Mouse (Mus musculus): Measurements from ENCODE around the gene Pole3. TPM values are rescaled to one million over a fixed set of nuclear protein-coding genes. Genes with fewer than 3 reads are reported as not detected.

Pole3 gene
- total and polyA plus RNA-seq, 3 experiments = 32.1 to 87.5 (median 69.8) TPM

DNA sequence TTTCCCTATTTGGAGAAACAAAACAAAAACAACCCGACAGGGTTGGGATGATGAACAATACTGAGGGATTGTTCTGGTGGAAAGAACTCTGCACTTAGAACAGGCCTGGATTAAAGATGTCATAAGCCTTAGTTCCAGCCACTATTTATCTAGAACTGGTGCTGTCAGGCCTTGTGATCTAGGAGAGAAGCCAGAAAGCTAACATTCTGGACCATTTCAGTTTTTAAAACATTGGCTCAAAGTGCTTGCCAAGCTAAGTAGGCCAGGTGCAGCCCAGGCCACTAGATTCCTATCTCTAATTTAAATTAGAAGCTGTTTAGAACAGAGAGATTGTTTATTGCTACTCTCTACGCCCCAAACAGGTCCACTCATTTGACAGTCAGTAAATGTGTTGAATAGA is 1.4 kb upstream of the Pole3 start:
- Histone ChIP-seq H3K79me2 (replicated peaks; ENCODE audit: control insufficient read depth, extremely low read depth, insufficient read depth, poor library complexity, severe bottlenecking) (peaks cover 5% of the 10 kb centered on the region), H3K9ac (ENCODE audit: insufficient read depth, low read depth) (no peak overlapping the region), H3K4me3 (replicated peaks in 1 of 3; ENCODE audit: low read depth in 2 of 3, low read length in 2 of 3, poor library complexity in 1 of 3) (no peak overlapping the region), H3K9me3 (replicated peaks; ENCODE audit: low read length) (no peaks in the 10 kb centered on the region), H3K36me3 (replicated peaks in 1 of 2; ENCODE audit: control insufficient read depth in 1 of 2, insufficient read depth in 1 of 2, low read length in 1 of 2) (peaks cover 4 to 19% of the 10 kb centered on the region in 2 experiments), H3K27ac (ENCODE audit: insufficient read depth, low read depth) (no peak overlapping the region), H3K4me2 (ENCODE audit: insufficient read depth, low read depth, poor library complexity, severe bottlenecking) (no peak overlapping the region), H3K4me1 (ENCODE audit: control insufficient read depth in 1 of 2, insufficient read depth in 2 of 2) (peaks cover 10 to 25% of the 10 kb centered on the region in 2 experiments), H3K27me3 (replicated peaks) (peaks cover 36% of the 10 kb centered on the region)
- DNase-seq (ENCODE audit: extremely low read depth) = no peak
- no peak for TF ChIP-seq USF2 (conservative IDR thresholded peaks at IDR 0.05; ENCODE audit: low read depth, low read length)
- no peak for TF ChIP-seq RCOR1 (conservative IDR thresholded peaks at IDR 0.05; ENCODE audit: low read depth, low read length)
- no peak for TF ChIP-seq MAZ (IDR thresholded peaks at IDR 0.05; ENCODE audit: low read depth, low read length)
- TF ChIP-seq PAX5 (IDR thresholded peaks at IDR 0.05; ENCODE audit: low read length) = no peak
- no peak for TF ChIP-seq TCF12 (IDR thresholded peaks at IDR 0.05; ENCODE audit: low read depth, low read length)
- TF ChIP-seq MXI1 (IDR thresholded peaks at IDR 0.05; ENCODE audit: low read depth, low read length) = no peak
- no peak for TF ChIP-seq GABPA (IDR thresholded peaks at IDR 0.05; ENCODE audit: insufficient replicate concordance, low read depth, low read length)
- TF ChIP-seq SMC3 (IDR thresholded peaks at IDR 0.05; ENCODE audit: low read depth, low read length) = no peak
- TF ChIP-seq ETS1 (conservative IDR thresholded peaks at IDR 0.05; ENCODE audit: low read depth, low read length) = no peak
- no peak for TF ChIP-seq JUN (IDR thresholded peaks at IDR 0.05; ENCODE audit: insufficient read depth, low read depth, low read length)
- TF ChIP-seq MEF2A (IDR thresholded peaks at IDR 0.05; ENCODE audit: borderline replicate concordance, low read depth, low read length) = no peak
- dilution Hi-C loops (cut with MboI; ENCODE audit: extremely low pct_ligation_motif_present, extremely low pct_unique_long_range_greater_than_20kb, low sequenced_read_pairs) = no loop called here
- in situ Hi-C loops (cut with MboI; ENCODE audit: low pct_ligation_motif_present, low pct_unique_long_range_greater_than_20kb, low sequenced_read_pairs) = no loop called here

DNA sequence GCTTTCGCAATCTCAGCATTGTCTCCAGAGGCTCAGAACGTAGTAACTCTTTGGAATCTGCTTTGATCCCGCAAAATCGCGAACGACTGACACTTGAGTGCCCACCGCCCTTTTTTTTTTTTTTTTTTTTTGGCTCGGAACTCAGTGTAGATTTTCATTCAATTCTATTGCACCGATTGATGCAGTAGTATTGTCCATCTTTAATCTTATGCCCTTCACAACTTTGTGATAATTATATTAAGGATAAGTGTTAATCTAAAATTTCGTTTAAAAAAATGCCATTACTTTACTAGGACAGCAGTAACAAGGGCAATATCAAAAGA is 582 bp upstream of the Pole3 start:
- Histone ChIP-seq H3K79me2 (replicated peaks; ENCODE audit: control insufficient read depth, extremely low read depth, insufficient read depth, poor library complexity, severe bottlenecking) (peaks cover 5% of the 10 kb centered on the region), H3K4me1 (ENCODE audit: control insufficient read depth in 1 of 2, insufficient read depth in 2 of 2) (peaks cover 10 to 32% of the 10 kb centered on the region in 2 experiments), H3K4me2 (ENCODE audit: insufficient read depth, low read depth, poor library complexity, severe bottlenecking) (0 out of 2 replicates have a peak overlapping the region, but pooled peaks have one; percentile 33), H3K9ac (ENCODE audit: insufficient read depth, low read depth) (no peak overlapping the region), H3K9me3 (replicated peaks; ENCODE audit: low read length) (no peaks in the 10 kb centered on the region), H3K27me3 (replicated peaks) (peaks cover 28% of the 10 kb centered on the region), H3K27ac (ENCODE audit: insufficient read depth, low read depth) (no peak overlapping the region), H3K36me3 (replicated peaks in 1 of 2; ENCODE audit: control insufficient read depth in 1 of 2, insufficient read depth in 1 of 2, low read length in 1 of 2) (peaks cover 4 to 19% of the 10 kb centered on the region in 2 experiments), H3K4me3 (replicated peaks in 1 of 3; ENCODE audit: low read depth in 2 of 3, low read length in 2 of 3, poor library complexity in 1 of 3) (peak overlapping the region in 2 of 3 experiments; percentile 47 to 92)
- TF ChIP-seq CHD1 (IDR thresholded peaks at IDR 0.05; ENCODE audit: low read depth, low read length) (no peak), MAX (IDR thresholded peaks at IDR 0.05; ENCODE audit: low read length) (no peak), TBP (conservative IDR thresholded peaks at IDR 0.05; ENCODE audit: low read depth, low read length) (peak; percentile 75; the same call in 1 of the 2 replicates), ZC3H11A (IDR thresholded peaks at IDR 0.05; ENCODE audit: low read depth, low read length) (no peak), NELFE (IDR thresholded peaks at IDR 0.05; ENCODE audit: low read depth, low read length) (no peak), CTCF (conservative IDR thresholded peaks at IDR 0.05 in 1 of 2, IDR thresholded peaks at IDR 0.05 in 1 of 2; ENCODE audit: low read depth in 2 of 2, low read length in 2 of 2) (no peak), ZNF384 (IDR thresholded peaks at IDR 0.05; ENCODE audit: low read depth, low read length) (no peak), POLR2AphosphoS2 (IDR thresholded peaks at IDR 0.05; ENCODE audit: low read depth, low read length) (no peak), USF1 (IDR thresholded peaks at IDR 0.05; ENCODE audit: low read depth, low read length) (no peak)
- no peak for DNase-seq (ENCODE audit: extremely low read depth)
- dilution Hi-C loops (cut with MboI; ENCODE audit: extremely low pct_ligation_motif_present, extremely low pct_unique_long_range_greater_than_20kb, low sequenced_read_pairs) = no loop called here
- in situ Hi-C loops (cut with MboI; ENCODE audit: low pct_ligation_motif_present, low pct_unique_long_range_greater_than_20kb, low sequenced_read_pairs) = no loop called here
